In the genomic region with DNA sequence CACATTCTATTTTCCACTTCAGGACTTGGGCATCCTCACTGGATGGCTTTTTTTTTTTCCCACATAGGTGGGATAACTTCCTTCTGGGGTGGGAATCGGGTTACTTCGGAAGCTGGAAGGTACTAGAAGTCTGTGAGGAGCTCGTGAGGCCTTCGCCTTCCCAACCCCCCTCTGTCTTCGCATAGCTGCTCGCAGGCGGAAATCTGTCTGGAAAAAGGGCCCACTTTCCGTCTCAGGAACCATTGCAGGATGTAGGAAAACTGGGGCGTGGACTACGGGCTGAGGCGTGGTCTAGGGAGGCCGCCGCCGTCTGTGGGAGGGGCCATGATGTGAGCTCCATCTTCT, we compare ENCODE assay signal across 1 mouse cellular context.
TF ChIP-seq lines count a peak whose summit lies in the region.

No protein-coding gene starts in this region.

TF ChIP-seq in MEL, 35 proteins besides CTCF, POLR2A, EP300 and RAD21:
- no peak for TF ChIP-seq USF1 (IDR thresholded peaks at IDR 0.05; ENCODE audit: low read depth, low read length)
- no peak for TF ChIP-seq POLR2AphosphoS2 (IDR thresholded peaks at IDR 0.05; ENCODE audit: low read length)
- TF ChIP-seq TAL1 (IDR thresholded peaks at IDR 0.05; ENCODE audit: low read length): no peak
- TF ChIP-seq TCF12 (IDR thresholded peaks at IDR 0.05; ENCODE audit: low read depth, low read length): no peak
- no peak for TF ChIP-seq E2F4 (IDR thresholded peaks at IDR 0.05; ENCODE audit: borderline replicate concordance, low read depth, low read length)
- TF ChIP-seq MXI1 (IDR thresholded peaks at IDR 0.05; ENCODE audit: low read depth, low read length): no peak
- no peak for TF ChIP-seq MAX (IDR thresholded peaks at IDR 0.05; ENCODE audit: low read length)
- no peak for TF ChIP-seq TBP (IDR thresholded peaks at IDR 0.05; ENCODE audit: low read depth, low read length)
- no peak for TF ChIP-seq CHD1 (IDR thresholded peaks at IDR 0.05; ENCODE audit: low read depth, low read length)
- no peak for TF ChIP-seq KAT2A (conservative IDR thresholded peaks at IDR 0.05; ENCODE audit: low read depth, low read length)
- no peak for TF ChIP-seq SIN3A (IDR thresholded peaks at IDR 0.05; ENCODE audit: low read length)
- no peak for TF ChIP-seq ZNF384 (IDR thresholded peaks at IDR 0.05; ENCODE audit: low read depth, low read length)
- no peak for TF ChIP-seq ZMIZ1 (IDR thresholded peaks at IDR 0.05; ENCODE audit: low read depth, low read length)
- TF ChIP-seq MYB (IDR thresholded peaks at IDR 0.05; ENCODE audit: low read depth, low read length): no peak
